Mouse (Mus musculus) MEL (cell line): ENCODE measurements around the gene Atp8a2.

Experiments
- CTCF ChIP-seq, 3 experiments: IDR thresholded peaks in 2 of 3; conservative IDR thresholded peaks in 1 of 3; 2 replicates each; pipeline ENCODE4 v1.5.1; 2011 to 2012; ENCODE audit warnings: low read length in 3 of 3, low read depth in 2 of 3, mild to moderate bottlenecking in 2 of 3, improper control_type of control experiment in 1 of 3, inconsistent platforms in 1 of 3, mixed read lengths in 1 of 3, moderate library complexity in 1 of 3; ENCODE audit not compliant: control insufficient read depth in 1 of 3, insufficient read depth in 1 of 3, poor library complexity in 1 of 3, severe bottlenecking in 1 of 3
- POLR2AphosphoS2 ChIP-seq: IDR thresholded peaks from 2 replicates; pipeline ENCODE4 v1.6.1; 2011; ENCODE audit warnings: low read length, improper control_type of control experiment

GRCm38 (mm10) chr14:60152373-60152772, 44.6 kb downstream of the Atp8a2 start:
- no peak for TF ChIP-seq CTCF (IDR thresholded peaks at IDR 0.05 in 2 of 3, conservative IDR thresholded peaks at IDR 0.05 in 1 of 3; ENCODE audit: control insufficient read depth in 1 of 3, insufficient read depth in 1 of 3, low read depth in 2 of 3, low read length in 3 of 3, poor library complexity in 1 of 3, severe bottlenecking in 1 of 3)
- no peak for TF ChIP-seq POLR2AphosphoS2
